Mouse (Mus musculus) heart, adult 2 months (tissue): Measurements from ENCODE around the gene Tufm. TPM values are rescaled to one million over a fixed set of nuclear protein-coding genes. Genes with fewer than 3 reads are reported as not detected.

Source experiments
- DNase-seq, 2 experiments: peaks; one replicate each; pipeline ENCODE4 v3.0.0; 2021
- H3K27ac ChIP-seq: fragments of 200-600 bp; 2 replicates; pipeline ENCODE4 v1.8.1; 2022
- H3K27me3 ChIP-seq: fragments of 200-500 bp; 2 replicates; pipeline ENCODE4 v1.6.1; 2012; ENCODE audit warnings: mild to moderate bottlenecking, low read length, inconsistent platforms, mixed read lengths; ENCODE audit not compliant: control insufficient read depth, insufficient read depth
- H3K36me3 ChIP-seq: fragments of 200-500 bp; 2 replicates; pipeline ENCODE4 v1.6.1; 2012; ENCODE audit warnings: low read length, inconsistent platforms; ENCODE audit not compliant: control insufficient read depth, insufficient read depth
- H3K4me1 ChIP-seq: fragments of 200-500 bp; 2 replicates; pipeline ENCODE4 v1.6.1; 2011; ENCODE audit warnings: low read length; ENCODE audit not compliant: control insufficient read depth, insufficient read depth
- H3K4me3 ChIP-seq: fragments of 200-600 bp; 2 replicates; pipeline ENCODE4 v1.8.1; 2022
- H3K79me2 ChIP-seq: fragments of 200-500 bp; replicated peaks from 2 replicates; pipeline ENCODE4 v1.6.1; 2012; ENCODE audit warnings: mild to moderate bottlenecking, inconsistent platforms, low read length, moderate library complexity, mixed read lengths; ENCODE audit not compliant: control insufficient read depth, insufficient read depth
- H3K9ac ChIP-seq: fragments of 200-500 bp; 2 replicates; pipeline ENCODE4 v1.6.1; 2012; ENCODE audit warnings: low read depth, mild to moderate bottlenecking, control low read depth, inconsistent platforms, low read length, mixed read lengths
- CTCF ChIP-seq: fragments of 200-600 bp; IDR thresholded peaks from 2 replicates; pipeline ENCODE4 v1.8.1; 2022; ENCODE audit warnings: antibody characterized with exemption, mild to moderate bottlenecking, moderate library complexity
- EP300 ChIP-seq: fragments of 200-500 bp; IDR thresholded peaks from 2 replicates; pipeline ENCODE4 v1.6.1; 2011; ENCODE audit warnings: low read depth, low read length, control low read depth; ENCODE audit not compliant: insufficient read depth
- POLR2A ChIP-seq: fragments of 200-500 bp; IDR thresholded peaks from 2 replicates; pipeline ENCODE4 v1.6.1; 2011; ENCODE audit warnings: mild to moderate bottlenecking, low read depth, low read length, control low read depth; ENCODE audit not compliant: insufficient read depth
- WGBS: fragments of 180-500 bp; shearing (Covaris S2); methylation state at CpG from one replicate; pipeline ENCODE4 v1.1.7; 2018; 5-methylcytosine and 5-hydroxymethylcytosine counted together
- intact Hi-C: fragments of 180-260 bp; cut with DNase I; formaldehyde crosslinking; loops from one replicate; pipeline ENCODE4 v1.15.1; 2025
- long read RNA-seq: library from polyadenylated mRNA; stranded (forward); transcript quantifications from one replicate; pipeline ENCODE4 v2.0.0, GENCODE M21; 2021
- polyA plus RNA-seq: library from polyadenylated mRNA; depleted of rRNA; stranded (reverse); fragments of >200 nt; gene quantifications from 2 replicates; pipeline ENCODE4 v1.2.3, GENCODE M21; 2012; rRNA removed
- total RNA-seq, 2 experiments: library from RNA; stranded (reverse); gene quantifications; 2 replicates each; pipeline ENCODE4 v1.2.3; 2021

Gene Tufm
- total RNA-seq (100 to 1,000 TPM; 271 to 314 TPM), polyA plus RNA-seq (288 and 353 TPM in 2 replicates)
- long read RNA-seq, transcript Tufm-201 (10 exons, 1,679 nt), result major isoform, 142 of 166 reads
- long read RNA-seq, partial matches to known transcripts, result 21 of 166 reads
- long read RNA-seq, other reads (novel, unspliced or antisense), result 3 of 166 reads

DNA sequence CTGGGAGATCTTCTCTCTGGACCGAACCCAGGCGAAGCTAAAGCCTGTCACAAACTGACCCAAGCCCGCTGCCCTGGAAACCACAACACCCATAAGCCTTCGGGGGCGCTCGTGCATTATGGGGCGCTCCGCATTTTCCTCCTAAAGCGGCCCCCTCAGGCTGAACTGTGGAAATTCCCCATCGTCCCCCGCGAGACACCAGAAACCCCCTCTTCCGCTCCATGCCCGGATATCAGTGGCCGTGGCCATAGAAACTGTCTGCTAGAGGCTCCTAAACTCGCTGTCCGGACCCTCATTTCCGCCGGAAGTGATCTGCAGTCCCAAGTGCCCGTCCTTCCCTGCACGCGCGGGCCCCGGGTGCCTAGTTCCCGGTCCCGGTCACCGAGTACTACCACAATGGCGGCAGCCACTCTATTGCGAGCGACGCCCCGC, at the start of gene Tufm:
Tufm (plus strand) TSS at position 310 of the 432 bp plus-strand sequence.
- intact Hi-C loops, result loop anchor here (5.0 kb wide), 1 partner anchor 210 kb away; the partner anchor contains the start of genes Bola2 and Slx1b
- DNase-seq, result peak; percentile 92 to 97
- Histone ChIP-seq H3K4me1 (no peaks in the 10 kb centered on the region), H3K27me3 (no peaks in the 10 kb centered on the region), H3K79me2 (no peaks in the 10 kb centered on the region), H3K27ac (peak within 1 kb of the TSS; percentile 88), H3K9ac (peak within 1 kb of the TSS; percentile 94), H3K4me3 (peak within 1 kb of the TSS; percentile 99), H3K36me3 (no peaks in the 10 kb centered on the region)
- TF ChIP-seq POLR2A (peak; percentile 64), EP300 (peak; percentile 83; the same call in 1 of the 2 replicates), CTCF (peak; percentile 74)
- WGBS, result under 1% methylated on average over 32 of the region's 32 CpGs

DNA sequence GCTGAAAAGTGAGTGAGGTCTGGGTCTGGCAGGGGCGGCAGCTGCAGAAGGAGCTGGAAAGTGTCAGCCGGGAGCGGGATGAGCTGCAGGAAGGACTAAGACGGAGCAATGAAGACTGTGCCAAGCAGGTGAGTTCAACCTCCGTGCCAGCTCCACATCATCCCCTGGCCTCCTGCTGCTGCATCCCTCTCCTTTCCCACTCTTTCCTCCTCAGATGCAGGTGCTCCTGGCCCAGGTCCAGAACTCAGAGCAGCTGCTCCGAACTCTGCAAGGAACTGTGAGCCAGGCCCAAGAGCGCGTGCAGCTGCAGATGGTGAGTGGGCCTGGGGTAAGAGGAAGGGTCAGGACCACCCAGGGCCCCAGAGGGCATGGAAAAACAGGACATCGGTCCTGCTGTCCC, 47.0 kb upstream of the Tufm start:
- intact Hi-C loops, result no loop called here
- H3K36me3 ChIP-seq, result no peaks in the 10 kb centered on the region
- H3K9ac ChIP-seq, result no peak overlapping the region
- 89% methylated on average over 9 of the region's 9 CpGs for WGBS
- no peaks in the 10 kb centered on the region for H3K79me2 ChIP-seq
- H3K27ac ChIP-seq, result no peak overlapping the region
- TF ChIP-seq POLR2A, result no peak
- H3K4me3 ChIP-seq, result no peak overlapping the region
- H3K4me1 ChIP-seq, result no peaks in the 10 kb centered on the region
- no peaks in the 10 kb centered on the region for H3K27me3 ChIP-seq
- no peak for DNase-seq

DNA sequence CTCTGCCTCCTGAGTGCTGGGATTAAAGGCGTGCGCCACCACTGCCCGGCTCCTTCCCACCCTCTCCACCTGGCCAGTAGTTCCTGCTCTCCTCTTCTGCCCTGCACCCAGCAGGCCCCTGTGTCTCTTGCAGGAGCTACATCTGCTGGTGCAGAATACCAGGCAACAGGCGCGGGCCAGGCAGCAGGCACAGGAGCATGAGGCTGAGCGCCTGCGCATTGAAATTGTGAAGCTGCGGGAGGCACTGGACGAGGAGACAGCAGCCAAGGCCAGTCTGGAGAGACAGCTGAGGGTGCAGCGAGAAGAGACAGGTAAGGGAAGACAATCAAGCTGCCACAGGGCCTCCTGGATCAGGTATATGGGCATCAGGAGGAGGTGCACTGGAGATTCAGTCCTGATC, 43.2 kb upstream of the Tufm start:
- Histone ChIP-seq H3K36me3 (no peaks in the 10 kb centered on the region), H3K9ac (no peak overlapping the region)
- 96% methylated on average over 10 of the region's 10 CpGs for WGBS

DNA sequence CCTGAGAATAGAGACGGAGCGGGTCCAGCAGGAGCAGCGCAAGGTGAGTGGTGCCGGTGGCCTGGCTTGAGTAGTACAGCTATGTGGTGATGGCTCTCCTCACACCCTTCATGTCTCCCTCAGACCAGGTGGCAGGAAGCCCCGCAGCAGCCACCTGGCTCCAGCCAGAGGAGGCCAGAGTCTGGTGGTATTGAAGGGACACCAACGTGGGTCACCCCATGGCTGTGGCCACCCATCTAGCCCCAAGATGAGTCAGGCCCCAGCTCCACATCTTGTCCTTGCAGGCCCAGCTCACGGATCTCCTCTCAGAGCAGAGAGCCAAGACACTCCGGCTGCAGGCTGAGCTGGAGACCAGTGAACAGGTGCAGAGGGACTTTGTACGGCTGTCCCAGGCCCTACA, 42.6 kb upstream of the Tufm start:
- no peak for DNase-seq
- H3K4me1 ChIP-seq, result no peaks in the 10 kb centered on the region
- TF ChIP-seq EP300 (no peak), CTCF (no peak), POLR2A (no peak)
- no peak overlapping the region for H3K4me3 ChIP-seq
- H3K79me2 ChIP-seq, result no peaks in the 10 kb centered on the region
- no peak overlapping the region for H3K27ac ChIP-seq
- H3K9ac ChIP-seq, result no peak overlapping the region
- WGBS, result 92% methylated on average over 9 of the region's 9 CpGs
- H3K36me3 ChIP-seq, result no peaks in the 10 kb centered on the region
- intact Hi-C loops, result no loop called here
- H3K27me3 ChIP-seq, result no peaks in the 10 kb centered on the region

More for the DNA sequence above, 43.2 kb upstream of the Tufm start:
- intact Hi-C loops, result no loop called here
- H3K79me2 ChIP-seq, result no peaks in the 10 kb centered on the region
- DNase-seq, result no peak
- no peaks in the 10 kb centered on the region for H3K4me1 ChIP-seq
- no peak for TF ChIP-seq EP300
- TF ChIP-seq POLR2A, result no peak
- no peak for TF ChIP-seq CTCF
- H3K4me3 ChIP-seq, result no peak overlapping the region
- H3K27ac ChIP-seq, result no peak overlapping the region
- no peaks in the 10 kb centered on the region for H3K27me3 ChIP-seq

DNA sequence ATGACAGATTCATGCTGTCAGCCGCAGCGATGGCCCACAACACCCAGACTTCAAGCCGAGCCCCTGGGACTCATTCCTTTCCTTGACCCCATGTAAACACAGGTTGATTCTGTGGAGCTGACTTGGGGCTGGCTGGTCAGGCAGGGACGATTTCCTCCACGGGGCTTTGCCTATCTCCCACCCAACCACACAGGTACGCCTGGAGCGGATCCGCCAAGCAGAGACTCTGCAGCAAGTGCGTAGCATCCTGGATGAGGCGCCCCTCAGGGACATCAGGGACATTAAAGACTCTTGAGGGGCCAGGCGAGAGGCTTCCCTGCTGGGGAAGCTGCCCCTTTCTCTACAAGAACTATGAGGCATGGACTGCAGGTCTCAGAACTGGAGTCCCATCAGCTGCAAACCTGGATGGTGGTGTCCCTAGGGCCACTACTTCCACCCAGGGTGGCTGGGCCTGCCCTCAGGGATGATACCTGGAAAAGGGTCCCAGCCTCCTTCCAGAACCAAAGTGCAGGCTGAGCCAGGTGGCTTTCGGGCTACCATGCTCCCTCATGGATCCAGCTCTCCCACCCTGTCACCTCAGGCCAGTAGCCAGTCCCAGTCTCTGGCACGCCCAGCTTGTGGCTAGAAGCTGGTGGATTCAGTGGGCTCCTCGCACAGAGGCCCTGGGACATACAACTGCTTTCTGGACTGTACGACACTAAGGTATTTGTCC, 41.9 kb upstream of the Tufm start:
- Histone ChIP-seq H3K36me3 (no peaks in the 10 kb centered on the region), H3K4me3 (no peak overlapping the region), H3K27ac (no peak overlapping the region), H3K4me1 (no peaks in the 10 kb centered on the region), H3K9ac (no peak overlapping the region), H3K79me2 (no peaks in the 10 kb centered on the region), H3K27me3 (no peaks in the 10 kb centered on the region)
- 95% methylated on average over 15 of the region's 15 CpGs for WGBS
- intact Hi-C loops, result no loop called here
- DNase-seq, result no peak
- TF ChIP-seq CTCF (no peak), POLR2A (no peak), EP300 (no peak)

DNA sequence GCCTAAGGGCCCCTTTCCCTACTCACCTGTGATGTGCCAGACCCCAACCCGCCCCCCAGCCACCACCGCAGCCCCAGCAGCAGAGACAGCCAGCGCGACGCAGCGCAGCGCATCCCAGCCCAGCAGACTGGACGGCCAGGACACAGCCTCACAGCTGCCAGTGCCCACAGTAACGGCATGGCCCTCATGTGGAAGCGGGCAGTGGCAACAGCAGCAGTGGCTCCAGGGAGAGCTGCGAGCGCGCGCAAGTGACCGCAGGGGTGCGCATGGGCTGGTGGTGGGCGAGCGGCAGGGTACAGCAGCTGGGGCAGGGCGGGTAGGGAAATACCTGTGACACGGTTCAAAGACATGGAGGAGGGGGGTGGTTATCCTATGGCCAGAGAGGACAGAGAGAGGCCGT, 40.9 kb upstream of the Tufm start:
- DNase-seq, result no peak
- Histone ChIP-seq H3K27ac (no peak overlapping the region), H3K79me2 (no peaks in the 10 kb centered on the region), H3K9ac (no peak overlapping the region), H3K4me1 (no peaks in the 10 kb centered on the region), H3K4me3 (no peak overlapping the region), H3K36me3 (no peaks in the 10 kb centered on the region), H3K27me3 (no peaks in the 10 kb centered on the region)
- TF ChIP-seq CTCF (no peak), EP300 (no peak), POLR2A (no peak)
- WGBS, result 95% methylated on average over 21 of the region's 21 CpGs
- intact Hi-C loops, result no loop called here
